Mouse (Mus musculus): ENCODE measurements around the gene Fat2. TPM values are rescaled to one million over a fixed set of nuclear protein-coding genes. Genes with fewer than 3 reads are reported as not detected.

The Fat2 gene
- polyA plus RNA-seq, 1 experiment from 2014 or later = 0.01 TPM

- Histone ChIP-seq H3K27ac (replicated peaks) (no peak overlapping the region), H3K9ac (no peak overlapping the region), H3K27me3 (replicated peaks) (no peaks in the 10 kb centered on the region), H3K4me1 (no peaks in the 10 kb centered on the region), H3K4me2 (no peak overlapping the region), H3K9me3 (no peaks in the 10 kb centered on the region), H3K4me3 (no peak overlapping the region), H3K36me3 (no peaks in the 10 kb centered on the region)
- 86% methylated on average over 5 of the region's 5 CpGs for WGBS
- no peak for ATAC-seq (ENCODE audit: extremely low read depth, insufficient number of reproducible peaks, low FRiP score, low TSS enrichment)
Measured at GRCm38 (mm10) chr11:55293179-55293578, 43.2 kb downstream of the Fat2 start.

DNA sequence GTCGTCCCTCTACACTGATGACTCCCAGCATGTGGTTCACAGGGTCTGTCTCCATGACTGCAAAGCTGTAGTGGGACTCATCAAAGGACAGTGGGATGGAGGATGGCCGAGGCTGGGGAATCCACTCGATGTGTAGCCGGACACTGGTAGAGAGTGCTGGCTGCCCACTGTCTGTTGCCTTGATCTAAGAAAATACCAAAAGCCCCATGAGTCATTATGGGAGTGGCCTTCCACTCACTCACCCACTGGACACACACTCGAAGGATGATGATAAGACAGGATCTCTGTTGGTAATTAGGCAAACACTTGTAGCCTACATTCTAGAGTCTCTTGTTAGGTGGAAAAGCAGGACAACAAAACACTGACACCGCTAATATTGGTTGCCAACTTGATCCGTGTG lies 44.5 kb downstream of the Fat2 start:
- Histone ChIP-seq H3K27ac (replicated peaks) (no peak overlapping the region), H3K9me3 (no peaks in the 10 kb centered on the region), H3K4me1 (no peaks in the 10 kb centered on the region), H3K27me3 (replicated peaks) (no peaks in the 10 kb centered on the region), H3K36me3 (no peaks in the 10 kb centered on the region), H3K9ac (no peak overlapping the region), H3K4me3 (no peak overlapping the region), H3K4me2 (no peak overlapping the region)
- no peak for ATAC-seq (ENCODE audit: extremely low read depth, insufficient number of reproducible peaks, low FRiP score, low TSS enrichment)
- WGBS = 78% methylated on average over 7 of the region's 7 CpGs

DNA sequence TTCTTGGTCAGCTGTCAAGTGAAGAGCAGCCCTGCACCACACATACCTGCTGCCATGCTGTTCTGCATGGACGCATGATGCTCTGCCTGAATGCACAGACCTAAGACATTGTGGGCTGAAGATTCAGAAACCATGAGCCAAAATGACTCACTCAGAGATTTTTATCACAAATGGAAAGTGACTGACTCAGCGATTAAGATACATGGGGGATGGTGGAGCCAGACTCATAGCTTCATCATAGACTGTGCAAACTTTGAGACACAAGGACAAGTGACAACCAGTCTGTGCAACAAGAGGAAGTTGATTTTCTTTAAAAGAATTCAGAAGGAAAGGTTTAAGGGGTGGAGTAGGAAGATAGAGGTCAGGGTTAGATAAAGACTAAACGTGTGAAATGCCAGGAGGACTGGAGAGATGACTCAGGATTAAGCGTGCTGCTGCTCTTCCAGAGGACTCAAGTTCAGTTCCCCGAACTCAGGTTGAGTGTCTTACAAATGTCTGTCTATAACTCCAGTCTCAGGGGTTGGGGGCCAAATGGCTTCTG lies 46.4 kb downstream of the Fat2 start:
- ATAC-seq (ENCODE audit: extremely low read depth, insufficient number of reproducible peaks, low FRiP score, low TSS enrichment) = no peak
- Histone ChIP-seq H3K9ac (no peak overlapping the region), H3K9me3 (no peaks in the 10 kb centered on the region), H3K4me2 (no peak overlapping the region), H3K4me3 (no peak overlapping the region), H3K27ac (replicated peaks) (no peak overlapping the region), H3K36me3 (no peaks in the 10 kb centered on the region), H3K4me1 (no peaks in the 10 kb centered on the region), H3K27me3 (replicated peaks) (no peaks in the 10 kb centered on the region)
- WGBS = 66% methylated on average over 5 of the region's 5 CpGs

GRCm38 (mm10) chr11:55274756-55275155 lies 61.6 kb downstream of the Fat2 start:
- WGBS = 79% methylated on average over 6 of the region's 6 CpGs
- Histone ChIP-seq H3K27ac (replicated peaks) (no peak overlapping the region), H3K36me3 (no peaks in the 10 kb centered on the region), H3K4me2 (no peak overlapping the region), H3K9ac (no peak overlapping the region), H3K9me3 (0 out of 2 replicates have a peak, but pooled peaks cover under 1% of the 10 kb centered on the region), H3K4me3 (no peak overlapping the region), H3K4me1 (no peaks in the 10 kb centered on the region), H3K27me3 (replicated peaks) (no peaks in the 10 kb centered on the region; the same call in 1 of the 2 replicates)
- ATAC-seq (ENCODE audit: extremely low read depth, insufficient number of reproducible peaks, low FRiP score, low TSS enrichment) = no peak

DNA sequence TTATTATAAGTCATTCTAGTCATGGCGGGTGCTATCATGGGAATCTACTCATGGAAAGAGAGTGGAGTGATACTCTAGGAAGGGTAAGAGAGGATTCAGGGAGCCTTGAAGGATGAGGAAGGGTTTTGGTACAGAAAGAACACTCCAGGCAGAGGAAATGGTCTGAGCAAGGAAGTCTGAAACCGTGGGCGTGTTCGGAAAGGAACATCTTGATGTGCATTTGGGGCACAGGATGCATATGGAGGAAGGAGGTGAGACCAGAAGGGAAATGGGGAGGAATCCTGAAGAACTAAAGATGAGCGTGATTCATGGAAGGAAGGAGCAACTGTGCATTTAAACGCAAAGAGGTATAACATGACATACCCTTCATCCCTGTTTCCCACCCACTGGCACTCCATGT lies 67.8 kb downstream of the Fat2 start:
- Histone ChIP-seq H3K4me1 (no peaks in the 10 kb centered on the region), H3K4me2 (no peak overlapping the region), H3K27ac (replicated peaks) (no peak overlapping the region), H3K4me3 (no peak overlapping the region), H3K9ac (no peak overlapping the region), H3K9me3 (no peaks in the 10 kb centered on the region), H3K27me3 (replicated peaks) (no peaks in the 10 kb centered on the region), H3K36me3 (no peaks in the 10 kb centered on the region)
- no peak for ATAC-seq (ENCODE audit: extremely low read depth, insufficient number of reproducible peaks, low FRiP score, low TSS enrichment)
- WGBS = 77% methylated on average over 6 of the region's 6 CpGs

DNA sequence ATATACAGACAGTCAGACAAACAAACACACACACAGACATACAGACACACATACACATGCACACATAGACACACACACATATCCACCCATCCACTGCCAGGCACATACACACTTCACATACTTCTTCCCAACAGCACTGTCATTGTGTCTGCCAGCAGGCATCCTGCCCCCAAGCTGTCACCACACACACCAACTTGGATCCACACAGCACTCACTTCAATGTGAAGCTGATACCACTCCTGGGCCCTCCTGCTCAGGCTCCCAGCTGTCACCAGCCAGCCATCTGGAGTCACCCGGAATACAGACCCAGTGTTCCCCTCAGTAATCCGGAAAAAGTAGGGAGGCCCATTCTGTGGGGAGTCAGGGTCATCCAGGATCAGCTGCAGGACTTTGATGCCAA lies 70.7 kb downstream of the Fat2 start:
- WGBS = 25% methylated on average over 2 of the region's 2 CpGs
- no peak overlapping the region for H3K27ac ChIP-seq (replicated peaks)
- H3K4me3 ChIP-seq = no peak overlapping the region
- H3K4me1 ChIP-seq = no peaks in the 10 kb centered on the region
- no peak overlapping the region for H3K4me2 ChIP-seq
- H3K36me3 ChIP-seq = no peaks in the 10 kb centered on the region
- no peak for ATAC-seq (ENCODE audit: extremely low read depth, insufficient number of reproducible peaks, low FRiP score, low TSS enrichment)
- H3K27me3 ChIP-seq (replicated peaks) = 0 out of 2 replicates have a peak, but pooled peaks cover 5% of the 10 kb centered on the region
- no peaks in the 10 kb centered on the region for H3K9me3 ChIP-seq
- H3K9ac ChIP-seq = no peak overlapping the region

DNA sequence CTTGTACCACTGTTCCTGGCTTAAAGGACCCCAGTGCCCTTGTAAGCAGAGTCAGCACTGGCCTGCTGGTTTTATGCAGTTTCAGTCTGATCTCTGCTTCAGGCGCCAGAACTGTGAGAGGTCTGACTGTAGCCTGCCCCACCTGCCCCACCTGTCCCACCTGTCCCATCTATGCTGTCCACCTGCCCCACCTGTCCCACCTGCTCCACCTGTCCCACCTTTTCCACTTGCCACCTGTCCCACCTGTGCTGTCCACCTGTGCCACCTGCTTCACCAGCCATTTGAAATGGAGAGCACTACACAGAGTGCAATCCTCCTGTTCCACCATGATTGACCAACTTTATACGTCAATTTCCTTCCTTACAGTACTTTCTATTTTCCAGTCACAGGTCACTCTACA lies 72.0 kb downstream of the Fat2 start:
- Histone ChIP-seq H3K27ac (replicated peaks) (no peak overlapping the region), H3K9ac (no peak overlapping the region), H3K4me1 (no peaks in the 10 kb centered on the region), H3K27me3 (replicated peaks) (0 out of 2 replicates have a peak, but pooled peaks cover 8% of the 10 kb centered on the region), H3K4me3 (no peak overlapping the region), H3K9me3 (no peaks in the 10 kb centered on the region), H3K36me3 (no peaks in the 10 kb centered on the region), H3K4me2 (no peak overlapping the region)
- 69% methylated on average over 2 of the region's 2 CpGs for WGBS
- no peak for ATAC-seq (ENCODE audit: extremely low read depth, insufficient number of reproducible peaks, low FRiP score, low TSS enrichment)

DNA sequence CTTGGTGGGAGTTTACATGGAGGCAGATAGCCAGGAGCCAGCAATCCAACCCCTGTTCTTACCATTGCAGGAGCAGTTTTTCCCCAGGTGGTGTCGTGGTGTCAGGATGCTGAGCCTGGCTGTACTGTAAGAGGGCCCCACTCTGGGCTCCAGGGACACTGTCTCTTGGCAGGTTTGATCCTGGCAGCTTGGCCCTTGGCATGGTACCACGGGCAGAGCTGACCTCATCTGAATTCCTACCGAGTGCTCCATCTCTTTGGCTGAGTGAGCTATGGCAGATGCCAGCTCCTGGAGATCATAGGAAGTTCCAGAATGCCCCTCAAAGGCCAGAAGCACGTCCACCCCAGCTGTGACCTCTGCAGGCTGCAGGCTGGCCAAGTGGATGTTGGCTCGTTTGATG lies 74.4 kb downstream of the Fat2 start:
- no peaks in the 10 kb centered on the region for H3K36me3 ChIP-seq
- no peak for ATAC-seq (ENCODE audit: extremely low read depth, insufficient number of reproducible peaks, low FRiP score, low TSS enrichment)
- 59% methylated on average over 5 of the region's 5 CpGs for WGBS

GRCm38 (mm10) chr11:55261105-55261504 lies 75.3 kb downstream of the Fat2 start:
- WGBS = 73% methylated on average over 4 of the region's 4 CpGs
- ATAC-seq (ENCODE audit: extremely low read depth, insufficient number of reproducible peaks, low FRiP score, low TSS enrichment) = no peak
- Histone ChIP-seq H3K9me3 (no peaks in the 10 kb centered on the region), H3K27me3 (replicated peaks) (0 out of 2 replicates have a peak, but pooled peaks cover 14% of the 10 kb centered on the region), H3K9ac (no peak overlapping the region), H3K36me3 (no peaks in the 10 kb centered on the region), H3K4me3 (no peak overlapping the region), H3K27ac (replicated peaks) (no peak overlapping the region), H3K4me2 (no peak overlapping the region), H3K4me1 (no peaks in the 10 kb centered on the region)

More for the DNA sequence above, 74.4 kb downstream of the Fat2 start:
- H3K9me3 ChIP-seq = no peaks in the 10 kb centered on the region
- H3K4me1 ChIP-seq = no peaks in the 10 kb centered on the region
- H3K4me2 ChIP-seq = no peak overlapping the region
- no peak overlapping the region for H3K4me3 ChIP-seq
- no peak overlapping the region for H3K27ac ChIP-seq (replicated peaks)
- H3K27me3 ChIP-seq (replicated peaks) = 0 out of 2 replicates have a peak, but pooled peaks cover 14% of the 10 kb centered on the region
- no peak overlapping the region for H3K9ac ChIP-seq

GRCm38 (mm10) chr11:55253391-55253790 lies 83.0 kb downstream of the Fat2 start:
- Histone ChIP-seq H3K9ac (no peak overlapping the region), H3K36me3 (no peaks in the 10 kb centered on the region), H3K9me3 (no peaks in the 10 kb centered on the region), H3K27ac (replicated peaks) (no peak overlapping the region), H3K4me2 (no peak overlapping the region), H3K27me3 (replicated peaks) (0 out of 2 replicates have a peak, but pooled peaks cover 6% of the 10 kb centered on the region), H3K4me1 (no peaks in the 10 kb centered on the region), H3K4me3 (no peak overlapping the region)
- 78% methylated on average over 9 of the region's 9 CpGs for WGBS
- ATAC-seq (ENCODE audit: extremely low read depth, insufficient number of reproducible peaks, low FRiP score, low TSS enrichment) = no peak

GRCm38 (mm10) chr11:55250527-55250926 lies 85.8 kb downstream of the Fat2 start:
- Histone ChIP-seq H3K9me3 (no peaks in the 10 kb centered on the region), H3K27ac (replicated peaks) (no peak overlapping the region), H3K4me3 (no peak overlapping the region), H3K4me2 (no peak overlapping the region), H3K9ac (no peak overlapping the region), H3K36me3 (no peaks in the 10 kb centered on the region), H3K27me3 (replicated peaks) (no peaks in the 10 kb centered on the region), H3K4me1 (no peaks in the 10 kb centered on the region)
- ATAC-seq (ENCODE audit: extremely low read depth, insufficient number of reproducible peaks, low FRiP score, low TSS enrichment) = no peak
- WGBS = 72% methylated on average over 6 of the region's 6 CpGs

- Histone ChIP-seq H3K27ac (replicated peaks) (no peak overlapping the region), H3K9me3 (no peaks in the 10 kb centered on the region), H3K27me3 (replicated peaks) (no peaks in the 10 kb centered on the region), H3K36me3 (no peaks in the 10 kb centered on the region), H3K9ac (no peak overlapping the region), H3K4me1 (no peaks in the 10 kb centered on the region), H3K4me2 (no peak overlapping the region), H3K4me3 (no peak overlapping the region)
- 66% methylated on average over 7 of the region's 7 CpGs for WGBS
- ATAC-seq (ENCODE audit: extremely low read depth, insufficient number of reproducible peaks, low FRiP score, low TSS enrichment) = no peak
Measured at GRCm38 (mm10) chr11:55240556-55240955, 95.8 kb downstream of the Fat2 start.

Measured in heart, embryonic 13.5 days (tissue).